Mouse (Mus musculus) splenic B cell, adult 2 months (primary cell): ENCODE data around the gene Poldip3.

Experiments used
- DNase-seq: peaks from one replicate; pipeline ENCODE4 v3.0.0-alpha.2; 2011; ENCODE audit warnings: low read depth, low spot score
- H3K27me3 ChIP-seq: 2 replicates; pipeline ENCODE4 v1.6.1; 2012; ENCODE audit warnings: mild to moderate bottlenecking, low read length, moderate library complexity, mixed read lengths; ENCODE audit not compliant: control insufficient read depth, poor library complexity, insufficient read depth, severe bottlenecking
- H3K36me3 ChIP-seq: 2 replicates; pipeline ENCODE4 v1.6.1; 2012; ENCODE audit warnings: mild to moderate bottlenecking, low read length, moderate library complexity, mixed read lengths; ENCODE audit not compliant: control insufficient read depth, poor library complexity, insufficient read depth, severe bottlenecking

Poldip3 gene

GRCm38 (mm10) chr15:83124625-83125024 lies 24.6 kb downstream of the Poldip3 start:
- DNase-seq: no peak
- Histone ChIP-seq H3K36me3 (peaks cover 7% of the 10 kb centered on the region), H3K27me3 (no peaks in the 10 kb centered on the region)

- no peaks in the 10 kb centered on the region for H3K27me3 ChIP-seq
- peaks cover 9% of the 10 kb centered on the region for H3K36me3 ChIP-seq
- peak; percentile 77 for DNase-seq
Observed at GRCm38 (mm10) chr15:83122566-83123145, 26.5 kb downstream of the Poldip3 start, which contains the start of gene Rrp7a. Gene Rrp7a, minus strand, starts transcription at chr15:83122801.

GRCm38 (mm10) chr15:83121709-83122565 lies 27.2 kb downstream of the Poldip3 start:
- DNase-seq: peak; percentile 52
- H3K27me3 ChIP-seq: no peaks in the 10 kb centered on the region
- H3K36me3 ChIP-seq: peaks cover 10% of the 10 kb centered on the region

DNA sequence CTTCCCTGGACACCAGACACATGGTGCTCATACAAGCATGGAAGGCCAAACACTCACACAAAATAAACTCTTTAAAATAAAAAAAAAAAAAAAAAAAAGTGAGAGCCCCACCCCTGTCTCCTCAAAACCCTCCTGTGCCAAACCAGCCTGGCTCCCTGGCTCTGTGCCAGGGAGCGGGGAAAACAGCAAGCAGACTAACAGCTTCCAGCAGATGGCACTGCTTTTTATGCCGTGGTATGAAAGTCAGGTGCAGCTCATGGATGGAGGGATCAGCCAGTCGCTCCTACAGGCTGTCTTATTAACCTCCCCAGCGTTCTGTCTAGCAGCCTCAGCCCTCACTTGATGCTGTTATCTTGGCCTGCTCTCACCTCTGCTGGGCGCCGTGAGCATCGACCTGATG lies 30.8 kb downstream of the Poldip3 start:
- peak; percentile 21 for DNase-seq

GRCm38 (mm10) chr15:83115071-83115470 lies 34.1 kb downstream of the Poldip3 start:
- no peaks in the 10 kb centered on the region for H3K27me3 ChIP-seq
- DNase-seq: no peak
- peaks cover 14% of the 10 kb centered on the region for H3K36me3 ChIP-seq

More for the DNA sequence above, 30.8 kb downstream of the Poldip3 start:
- no peaks in the 10 kb centered on the region for H3K27me3 ChIP-seq
- peaks cover 14% of the 10 kb centered on the region for H3K36me3 ChIP-seq

DNA sequence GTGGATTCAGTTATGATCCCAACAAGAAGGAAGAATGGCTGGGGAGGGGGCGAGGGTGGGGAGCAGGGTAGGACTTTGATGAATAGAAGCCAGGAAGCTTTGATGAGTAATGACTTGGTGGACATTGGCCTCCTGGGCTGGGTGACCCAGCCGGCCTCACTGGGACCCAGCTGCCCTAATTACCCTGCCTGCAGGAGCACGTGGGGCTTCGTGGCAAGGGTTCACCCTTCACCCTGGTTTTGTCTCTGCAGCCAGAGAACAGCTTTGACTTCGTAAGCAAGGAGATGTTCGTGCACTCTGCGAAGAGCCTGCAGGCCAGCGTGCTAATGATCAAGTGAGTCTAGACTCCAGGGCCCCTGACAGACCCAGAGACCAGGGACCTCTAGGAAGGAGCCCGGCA lies 35.1 kb downstream of the Poldip3 start:
- Histone ChIP-seq H3K27me3 (no peaks in the 10 kb centered on the region), H3K36me3 (peaks cover 14% of the 10 kb centered on the region)
- DNase-seq: no peak

DNA sequence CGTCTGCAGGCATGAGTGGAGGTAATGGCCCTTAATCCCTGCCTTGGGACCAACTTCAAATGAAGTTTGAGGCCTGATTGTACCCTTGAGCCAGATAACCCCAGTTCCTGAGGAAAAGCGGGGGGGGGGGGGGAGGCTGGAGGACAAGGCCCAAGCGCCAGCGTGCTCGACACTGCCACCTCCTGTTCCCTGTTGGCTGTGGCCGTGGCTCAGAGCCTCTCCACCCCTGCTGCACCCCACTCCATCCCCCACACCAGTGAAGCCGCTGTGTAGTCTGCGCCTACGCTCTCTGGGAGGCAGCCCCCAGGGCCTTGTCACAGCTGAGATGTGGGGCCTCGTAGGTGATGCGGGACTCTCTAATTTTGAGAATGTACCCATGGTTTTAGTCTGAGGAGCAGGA lies 36.3 kb downstream of the Poldip3 start:
- H3K27me3 ChIP-seq: no peaks in the 10 kb centered on the region
- DNase-seq: peak; percentile 63
- H3K36me3 ChIP-seq: peaks cover 11% of the 10 kb centered on the region

GRCm38 (mm10) chr15:83111874-83112273 lies 37.3 kb downstream of the Poldip3 start:
- no peaks in the 10 kb centered on the region for H3K27me3 ChIP-seq
- no peak for DNase-seq
- H3K36me3 ChIP-seq: peaks cover 8% of the 10 kb centered on the region

DNA sequence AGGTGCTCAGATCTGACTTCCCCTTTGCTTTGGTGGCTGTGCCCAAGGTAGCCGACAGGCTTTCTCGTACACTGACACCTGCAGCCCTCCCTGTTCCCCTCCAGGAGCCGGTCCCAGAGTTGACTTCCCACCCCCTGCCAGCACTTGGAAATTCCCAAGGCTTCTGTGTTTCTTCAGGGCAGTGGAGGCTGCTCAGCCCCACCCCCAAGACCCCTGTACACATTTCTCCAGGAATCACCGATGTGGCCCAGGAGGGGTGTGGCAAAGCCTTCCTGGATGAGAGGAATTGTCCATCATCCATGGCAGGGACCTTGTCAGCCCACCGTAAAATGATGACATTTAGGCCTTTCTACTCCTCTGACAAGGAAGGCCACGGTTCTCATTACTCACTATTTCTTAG lies 37.9 kb downstream of the Poldip3 start:
- Histone ChIP-seq H3K27me3 (no peaks in the 10 kb centered on the region), H3K36me3 (peaks cover 5% of the 10 kb centered on the region; the same call in 1 of the 2 replicates)
- no peak for DNase-seq

DNA sequence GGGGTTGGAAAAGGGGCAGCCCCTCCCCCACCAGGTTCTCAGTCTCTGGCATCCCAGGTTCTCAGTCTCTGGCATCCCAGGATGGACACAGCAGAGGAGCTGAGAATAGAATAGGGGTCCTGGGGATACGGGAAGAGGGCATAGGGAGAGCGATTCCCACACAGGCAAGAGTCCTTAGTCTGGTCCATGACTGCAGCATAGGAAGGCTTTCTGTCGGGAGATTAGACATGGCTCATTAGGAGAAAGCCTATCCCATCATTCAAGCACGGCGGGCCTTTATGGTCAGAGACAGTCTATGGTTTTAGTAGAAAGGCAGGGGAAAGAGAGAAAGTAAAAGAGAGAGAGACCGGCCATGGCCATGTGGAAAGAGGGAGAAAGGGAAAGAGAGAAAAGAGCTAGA lies 41.4 kb downstream of the Poldip3 start:
- Histone ChIP-seq H3K36me3 (no peaks in the 10 kb centered on the region; the same call in 1 of the 2 replicates), H3K27me3 (no peaks in the 10 kb centered on the region)
- DNase-seq: no peak

DNA sequence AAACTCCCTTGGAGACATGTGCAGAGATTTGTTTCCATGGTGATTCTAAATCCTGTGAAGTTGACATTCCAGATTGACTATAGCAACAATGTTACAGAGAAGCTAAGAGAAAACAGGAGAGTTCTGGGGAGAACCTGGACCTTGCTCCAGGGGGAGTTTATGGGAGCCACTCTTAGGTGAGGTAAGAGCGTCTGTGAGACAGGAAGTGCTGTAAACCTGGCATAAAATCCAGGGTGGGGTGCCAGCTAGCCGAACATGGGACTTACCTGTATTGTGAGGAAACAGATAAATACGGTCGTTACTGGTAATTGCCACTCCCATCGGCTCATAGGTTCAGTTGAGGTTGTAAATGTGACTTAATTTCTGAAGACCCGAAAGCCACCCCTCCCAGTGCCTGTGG lies 42.8 kb downstream of the Poldip3 start:
- no peaks in the 10 kb centered on the region; the same call in 1 of the 2 replicates for H3K36me3 ChIP-seq
- no peaks in the 10 kb centered on the region for H3K27me3 ChIP-seq
- DNase-seq: no peak

GRCm38 (mm10) chr15:83103111-83103510 lies 46.1 kb downstream of the Poldip3 start:
- no peaks in the 10 kb centered on the region; the same call in 1 of the 2 replicates for H3K36me3 ChIP-seq
- H3K27me3 ChIP-seq: no peaks in the 10 kb centered on the region
- no peak for DNase-seq

DNA sequence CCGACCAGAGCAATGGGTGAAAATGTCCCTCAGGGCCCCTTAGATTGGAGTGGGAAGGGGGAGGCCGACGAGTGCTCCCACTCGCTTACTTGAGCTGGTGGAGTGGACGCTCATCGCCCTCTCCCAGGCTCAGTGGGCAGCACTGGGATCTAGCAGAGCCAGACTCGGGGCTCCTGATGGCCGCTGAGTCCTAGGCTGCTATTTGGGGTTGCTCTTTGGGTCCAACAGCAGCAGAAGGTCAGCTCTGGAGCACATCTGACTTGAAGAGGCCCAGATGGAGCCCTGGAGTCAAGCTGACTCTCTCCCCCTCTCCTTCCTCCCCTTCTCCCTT lies 48.9 kb downstream of the Poldip3 start:
- Histone ChIP-seq H3K36me3 (no peaks in the 10 kb centered on the region), H3K27me3 (no peaks in the 10 kb centered on the region)
- no peak for DNase-seq

GRCm38 (mm10) chr15:83099533-83100331 lies 49.5 kb downstream of the Poldip3 start:
- no peaks in the 10 kb centered on the region for H3K27me3 ChIP-seq
- DNase-seq: peak; percentile 89
- H3K36me3 ChIP-seq: no peaks in the 10 kb centered on the region

DNA sequence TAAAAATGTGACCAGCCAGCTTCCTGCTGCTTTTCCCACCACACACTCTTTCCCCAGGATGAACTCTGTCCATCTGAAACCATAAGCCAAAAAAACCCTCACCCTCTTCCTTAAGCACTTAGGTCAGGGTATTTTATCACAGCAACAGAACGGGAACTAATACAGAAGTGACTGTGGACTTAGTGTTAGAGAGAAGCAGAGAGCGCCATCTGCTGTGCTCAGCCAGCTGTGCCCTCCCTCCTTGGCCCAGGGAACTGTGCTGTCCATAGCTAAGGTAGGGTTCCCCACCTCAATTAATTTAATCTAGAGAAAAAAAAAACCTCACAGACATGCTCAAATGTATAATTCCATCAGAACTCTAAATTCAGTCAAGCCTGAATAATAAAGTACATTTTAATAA lies 53.2 kb downstream of the Poldip3 start:
- Histone ChIP-seq H3K36me3 (no peaks in the 10 kb centered on the region), H3K27me3 (no peaks in the 10 kb centered on the region)
- DNase-seq: peak; percentile 74
